Mouse (Mus musculus): ENCODE results near the gene Map2k7.
A peak's percentile ranks its signal among the peaks of the same experiment; 100 is the strongest.

GRCm38 (mm10) chr8:4250306-4250970 lies 11.9 kb downstream of the Map2k7 start:
- peak; percentile 71 for TF ChIP-seq CTCF (IDR thresholded peaks at IDR 0.05; ENCODE audit: borderline replicate concordance, insufficient read depth, low read length)
- TF ChIP-seq POLR2A (IDR thresholded peaks at IDR 0.05; ENCODE audit: low read depth, low read length) = no peak

All from embryonic fibroblast, embryonic 13.5 days (primary cell).